Mouse (Mus musculus) hindbrain, embryonic 12.5 days (tissue): ENCODE results near the gene Fpgs. TPM values are rescaled to one million over a fixed set of nuclear protein-coding genes. Genes with fewer than 3 reads are reported as not detected.
A peak's percentile ranks its signal among the peaks of the same experiment; 100 is the strongest.

Source experiments
- ATAC-seq: fragments of 200-750 bp; cut with Nextera tagmentation; 2 replicates; pipeline ENCODE4 v1.8.0; 2017; ENCODE audit warnings: moderate TSS enrichment; ENCODE audit not compliant: low FRiP score
- H3K27ac ChIP-seq: fragments of 300-500 bp; sonication (generic); 2 replicates; pipeline ENCODE4 v1.5.1; 2016; ENCODE audit warnings: mild to moderate bottlenecking
- H3K27me3 ChIP-seq: fragments of 300-500 bp; sonication (generic); 2 replicates; pipeline ENCODE4 v1.6.1; 2016; ENCODE audit warnings: mild to moderate bottlenecking
- H3K36me3 ChIP-seq: fragments of 300-500 bp; sonication (generic); 2 replicates; pipeline ENCODE4 v1.6.1; 2016; ENCODE audit warnings: mild to moderate bottlenecking
- H3K4me1 ChIP-seq: fragments of 300-500 bp; sonication (generic); 2 replicates; pipeline ENCODE4 v1.6.1; 2016
- H3K4me2 ChIP-seq: fragments of 300-500 bp; sonication (generic); replicated peaks from 2 replicates; pipeline ENCODE4 v1.6.1; 2016; ENCODE audit warnings: mild to moderate bottlenecking
- H3K4me3 ChIP-seq: fragments of 300-500 bp; sonication (generic); 2 replicates; pipeline ENCODE4 v1.5.1; 2016; ENCODE audit warnings: mild to moderate bottlenecking
- H3K9ac ChIP-seq: fragments of 300-500 bp; sonication (generic); 2 replicates; pipeline ENCODE4 v1.6.1; 2016; ENCODE audit warnings: mild to moderate bottlenecking, moderate library complexity
- H3K9me3 ChIP-seq: fragments of 300-500 bp; sonication (generic); replicated peaks from 2 replicates; pipeline ENCODE4 v1.6.1; 2016; ENCODE audit warnings: mild to moderate bottlenecking
- WGBS: fragments of 180-500 bp; shearing (Covaris S2); methylation state at CpG from one replicate; pipeline ENCODE4 v1.1.7; 2016; 5-methylcytosine and 5-hydroxymethylcytosine counted together
- polyA plus RNA-seq: library from polyadenylated mRNA; unstranded; fragments of >200 nt; fragmentation: Nextera tagmentation; extraction: Ambion mirVana; gene quantifications from 2 replicates; pipeline ENCODE4 v1.2.1, GENCODE M21; 2016

The Fpgs gene
- polyA plus RNA-seq, 1 experiment from 2014 or later = 20.1 TPM

DNA sequence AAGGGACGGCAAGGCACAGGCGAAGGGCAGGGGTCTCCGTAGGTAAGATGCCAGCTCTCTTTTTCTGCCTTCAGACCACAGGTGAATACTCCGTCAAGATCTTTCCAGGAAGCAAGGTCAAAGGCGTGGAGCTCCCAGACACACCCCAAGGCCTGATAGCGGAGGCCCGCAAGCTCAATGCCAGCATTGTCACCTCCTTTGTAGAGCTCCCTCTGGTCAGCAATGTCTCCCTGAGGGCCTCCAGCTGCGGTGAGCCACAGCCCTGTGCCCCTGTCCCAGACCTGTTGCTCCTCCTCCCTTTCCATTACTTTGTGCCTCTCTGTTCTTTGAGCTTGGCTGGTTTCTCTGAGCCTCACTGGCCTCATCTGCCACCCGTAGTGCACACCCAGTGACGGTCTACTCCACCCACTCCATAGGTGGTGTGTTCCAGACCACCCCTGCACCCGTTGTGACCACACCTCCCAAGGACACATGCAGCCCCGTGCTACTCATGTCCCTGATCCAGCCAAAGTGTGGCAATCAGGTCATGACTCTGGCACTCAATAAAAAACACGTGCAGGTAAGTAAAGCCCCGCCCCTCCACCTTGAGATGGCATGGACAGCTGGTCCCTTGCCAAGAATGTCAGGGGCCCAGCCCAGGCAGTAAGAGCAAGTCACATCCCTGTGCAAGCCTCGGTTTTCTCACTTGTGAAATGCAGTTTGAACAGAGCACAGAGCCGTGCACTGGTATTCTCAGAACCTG is 30.6 kb downstream of the Fpgs start:
- H3K9me3 ChIP-seq = 0 out of 2 replicates have a peak, but pooled peaks cover 5% of the 10 kb centered on the region
- H3K4me1 ChIP-seq = no peaks in the 10 kb centered on the region
- 83% methylated on average over 16 of the region's 16 CpGs for WGBS
- H3K4me2 ChIP-seq = no peak overlapping the region
- H3K27me3 ChIP-seq = no peaks in the 10 kb centered on the region
- no peak overlapping the region for H3K9ac ChIP-seq
- no peak overlapping the region for H3K27ac ChIP-seq
- no peaks in the 10 kb centered on the region for H3K36me3 ChIP-seq
- no peak overlapping the region for H3K4me3 ChIP-seq
- ATAC-seq = no peak

DNA sequence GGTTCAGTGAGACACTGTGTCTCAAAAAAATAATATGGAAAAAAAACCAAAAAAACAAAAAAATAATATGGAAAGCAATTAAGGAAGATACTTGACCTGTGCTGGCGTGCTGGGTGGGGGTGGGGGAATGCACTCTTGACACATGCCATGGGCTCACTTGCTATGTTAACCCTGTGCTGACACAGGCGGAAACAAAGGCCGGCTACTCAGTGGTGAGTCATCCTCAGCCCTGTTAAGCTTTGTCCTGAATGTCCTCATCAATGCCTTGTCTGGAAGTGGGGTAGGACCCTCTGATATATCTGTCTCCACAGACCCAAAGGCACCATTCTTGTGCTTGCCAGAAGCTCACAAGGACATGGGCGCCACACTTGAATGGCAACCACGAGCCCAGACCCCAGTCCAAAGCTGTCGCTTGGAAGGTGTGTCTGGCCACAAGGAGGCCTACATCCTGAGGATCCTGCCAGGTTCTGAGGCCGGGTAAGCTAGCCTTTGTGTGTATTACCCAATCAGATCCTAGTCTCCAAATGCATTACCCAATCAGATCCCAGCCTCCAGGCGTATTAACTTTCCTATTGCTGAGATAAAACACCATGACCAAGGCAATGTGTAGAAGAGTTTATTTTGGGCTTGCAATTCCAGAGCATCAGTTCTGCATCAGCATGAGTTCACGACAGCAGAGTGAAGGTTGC is 31.9 kb downstream of the Fpgs start:
- no peak overlapping the region for H3K9ac ChIP-seq
- no peak overlapping the region for H3K4me3 ChIP-seq
- H3K27me3 ChIP-seq = no peaks in the 10 kb centered on the region
- H3K36me3 ChIP-seq = no peaks in the 10 kb centered on the region
- no peak overlapping the region for H3K4me2 ChIP-seq
- no peak for ATAC-seq
- H3K4me1 ChIP-seq = no peaks in the 10 kb centered on the region
- 0 out of 2 replicates have a peak, but pooled peaks cover 4% of the 10 kb centered on the region for H3K9me3 ChIP-seq
- 73% methylated on average over 9 of the region's 9 CpGs for WGBS
- no peak overlapping the region for H3K27ac ChIP-seq

DNA sequence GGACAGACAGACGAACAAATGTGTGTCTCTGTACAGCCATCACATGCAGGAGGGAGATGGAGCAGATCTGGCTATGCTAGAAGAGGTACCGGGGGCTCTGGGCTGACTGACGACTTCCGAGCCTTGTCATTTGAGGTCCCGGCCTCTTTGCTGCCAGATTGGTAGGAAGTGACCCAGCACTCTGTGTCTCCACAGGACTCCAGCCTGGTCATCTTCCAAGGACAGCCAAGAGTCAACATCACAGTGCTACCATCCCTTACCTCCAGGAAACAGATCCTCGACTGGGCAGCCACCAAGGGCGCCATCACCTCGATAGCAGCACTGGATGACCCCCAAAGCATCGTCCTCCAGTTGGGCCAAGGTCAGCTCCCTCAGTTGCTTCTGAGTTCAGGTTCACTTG is 32.8 kb downstream of the Fpgs start:
- 86% methylated on average over 9 of the region's 9 CpGs for WGBS
- Histone ChIP-seq H3K4me1 (no peaks in the 10 kb centered on the region), H3K27me3 (no peaks in the 10 kb centered on the region), H3K9me3 (no peaks in the 10 kb centered on the region), H3K4me3 (no peak overlapping the region), H3K4me2 (no peak overlapping the region), H3K9ac (no peak overlapping the region), H3K27ac (no peak overlapping the region), H3K36me3 (no peaks in the 10 kb centered on the region)
- no peak for ATAC-seq

GRCm38 (mm10) chr2:32669876-32670275 is 34.1 kb downstream of the Fpgs start:
- WGBS = 84% methylated on average over 3 of the region's 3 CpGs
- Histone ChIP-seq H3K27me3 (no peaks in the 10 kb centered on the region), H3K4me1 (peaks cover 4% of the 10 kb centered on the region; the same call in 1 of the 2 replicates), H3K9ac (no peak overlapping the region), H3K36me3 (no peaks in the 10 kb centered on the region), H3K27ac (no peak overlapping the region), H3K4me2 (no peak overlapping the region), H3K4me3 (no peak overlapping the region), H3K9me3 (no peaks in the 10 kb centered on the region)
- no peak for ATAC-seq

DNA sequence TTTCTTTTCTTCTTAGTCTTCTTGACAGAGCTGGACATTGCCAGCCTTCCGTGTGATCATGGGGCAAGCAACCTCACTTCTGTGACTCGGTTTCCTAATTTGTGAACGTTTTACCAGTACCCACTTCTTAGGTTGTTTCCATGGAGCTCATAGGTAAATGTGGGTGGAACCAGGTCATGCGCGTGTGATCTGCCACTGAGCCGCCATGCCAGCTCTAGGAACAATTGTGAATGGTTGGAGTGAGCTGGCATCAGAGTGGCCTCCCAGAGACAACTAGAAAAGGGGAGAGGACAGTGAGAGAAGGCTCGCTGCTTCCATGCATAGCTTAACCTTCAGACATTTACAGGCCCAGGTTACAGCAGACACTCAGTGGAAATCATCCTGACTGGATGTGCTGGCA is 35.8 kb downstream of the Fpgs start:
- 78% methylated on average over 7 of the region's 7 CpGs for WGBS
- Histone ChIP-seq H3K27me3 (no peaks in the 10 kb centered on the region), H3K9ac (no peak overlapping the region), H3K4me2 (no peak overlapping the region), H3K4me3 (no peak overlapping the region), H3K27ac (no peak overlapping the region), H3K9me3 (no peaks in the 10 kb centered on the region), H3K36me3 (no peaks in the 10 kb centered on the region), H3K4me1 (peaks cover 4% of the 10 kb centered on the region; the same call in 1 of the 2 replicates)
- no peak for ATAC-seq

GRCm38 (mm10) chr2:32667775-32668174 is 36.2 kb downstream of the Fpgs start:
- WGBS = 49% methylated on average over 11 of the region's 11 CpGs
- Histone ChIP-seq H3K9ac (no peak overlapping the region), H3K4me1 (peaks cover 4% of the 10 kb centered on the region; the same call in 1 of the 2 replicates), H3K27me3 (no peaks in the 10 kb centered on the region), H3K4me2 (no peak overlapping the region), H3K9me3 (no peaks in the 10 kb centered on the region), H3K27ac (peak overlapping the region; percentile 45), H3K4me3 (no peak overlapping the region), H3K36me3 (no peaks in the 10 kb centered on the region)
- no peak for ATAC-seq

DNA sequence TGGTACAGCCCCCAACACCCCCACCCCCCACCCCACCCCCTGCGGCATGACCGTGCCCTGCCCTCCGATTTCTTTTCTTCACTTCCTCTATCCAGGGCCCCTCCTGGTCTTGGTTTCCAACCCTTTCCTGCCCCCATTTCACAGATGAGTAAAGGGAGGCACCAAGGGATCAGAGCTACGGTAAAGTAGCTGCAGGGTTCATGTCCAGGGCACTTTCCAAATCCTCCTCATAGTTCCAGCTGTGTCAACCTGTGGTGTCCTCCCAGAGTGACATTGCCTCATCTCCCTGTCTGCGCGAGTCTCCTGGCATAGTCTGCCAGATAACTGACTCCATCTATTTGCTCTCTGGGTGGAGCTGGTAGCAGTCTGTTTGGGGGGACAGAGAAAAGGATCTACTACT is 38.1 kb downstream of the Fpgs start:
- H3K4me1 ChIP-seq = peaks cover 13% of the 10 kb centered on the region; the same call in 1 of the 2 replicates
- H3K36me3 ChIP-seq = no peaks in the 10 kb centered on the region
- H3K9me3 ChIP-seq = no peaks in the 10 kb centered on the region
- H3K4me2 ChIP-seq = no peak overlapping the region
- H3K27ac ChIP-seq = no peak overlapping the region
- H3K4me3 ChIP-seq = no peak overlapping the region
- no peaks in the 10 kb centered on the region for H3K27me3 ChIP-seq
- H3K9ac ChIP-seq = no peak overlapping the region
- 86% methylated on average over 6 of the region's 6 CpGs for WGBS
- no peak for ATAC-seq

- Histone ChIP-seq H3K4me2 (no peak overlapping the region), H3K4me1 (peaks cover 13% of the 10 kb centered on the region; the same call in 1 of the 2 replicates), H3K27me3 (no peaks in the 10 kb centered on the region), H3K9ac (no peak overlapping the region), H3K4me3 (no peak overlapping the region), H3K36me3 (no peaks in the 10 kb centered on the region), H3K9me3 (no peaks in the 10 kb centered on the region), H3K27ac (no peak overlapping the region)
- 75% methylated on average over 8 of the region's 8 CpGs for WGBS
- no peak for ATAC-seq
Measured at GRCm38 (mm10) chr2:32665345-32665744, 38.6 kb downstream of the Fpgs start.

DNA sequence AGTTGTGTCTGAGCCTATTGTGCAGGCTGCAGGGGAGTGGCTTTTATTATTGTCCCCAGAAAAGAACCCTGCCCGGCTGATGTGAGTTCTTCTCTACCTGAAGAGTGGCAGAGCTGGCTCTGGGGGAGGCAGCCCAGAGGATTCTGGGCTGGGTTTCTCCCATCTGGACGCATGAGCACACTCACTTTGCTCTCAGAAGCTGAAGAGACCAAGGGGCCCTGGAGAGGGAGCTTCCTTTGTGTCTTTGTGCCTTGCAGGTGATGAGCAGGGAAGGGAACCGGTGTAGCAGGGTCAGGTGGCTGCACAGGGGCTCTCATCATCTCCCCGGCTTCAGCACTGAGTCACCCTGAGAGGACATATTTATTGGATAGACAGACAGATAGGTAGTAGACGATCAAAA is 41.7 kb downstream of the Fpgs start:
- H3K27ac ChIP-seq = no peak overlapping the region
- no peaks in the 10 kb centered on the region for H3K27me3 ChIP-seq
- no peaks in the 10 kb centered on the region for H3K36me3 ChIP-seq
- WGBS = 60% methylated on average over 5 of the region's 5 CpGs
- no peak overlapping the region for H3K4me3 ChIP-seq
- H3K4me2 ChIP-seq = no peak overlapping the region
- ATAC-seq = no peak
- no peaks in the 10 kb centered on the region for H3K9me3 ChIP-seq
- peaks cover 13% of the 10 kb centered on the region; the same call in 1 of the 2 replicates for H3K4me1 ChIP-seq
- no peak overlapping the region for H3K9ac ChIP-seq

GRCm38 (mm10) chr2:32661509-32662107 is 42.3 kb downstream of the Fpgs start:
- H3K4me1 ChIP-seq = peaks cover 13% of the 10 kb centered on the region; the same call in 1 of the 2 replicates
- H3K27me3 ChIP-seq = no peaks in the 10 kb centered on the region
- H3K4me2 ChIP-seq = no peak overlapping the region
- H3K27ac ChIP-seq = no peak overlapping the region
- H3K9me3 ChIP-seq = no peaks in the 10 kb centered on the region
- H3K9ac ChIP-seq = no peak overlapping the region
- no peak overlapping the region for H3K4me3 ChIP-seq
- ATAC-seq = no peak
- 60% methylated on average over 7 of the region's 7 CpGs for WGBS
- H3K36me3 ChIP-seq = no peaks in the 10 kb centered on the region

DNA sequence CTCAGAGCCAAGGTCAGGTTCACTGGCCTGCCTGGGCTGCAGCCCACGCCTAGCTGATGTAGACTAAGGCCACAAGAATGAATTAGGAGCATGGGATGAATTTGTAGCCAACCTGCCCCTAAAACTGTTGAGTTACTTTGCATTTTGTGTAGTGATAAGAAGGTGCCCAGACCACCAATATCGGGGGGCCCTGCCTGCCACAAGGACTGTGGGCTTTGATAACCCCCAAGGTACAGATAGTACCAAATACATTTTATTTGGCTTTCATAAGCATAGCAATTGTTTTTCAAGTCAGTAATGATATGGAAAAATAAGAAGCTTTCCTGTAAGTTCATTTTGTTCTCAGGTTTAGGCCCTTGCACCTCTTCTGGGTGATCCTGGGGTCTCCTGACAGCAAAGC is 45.1 kb downstream of the Fpgs start:
- Histone ChIP-seq H3K4me3 (no peak overlapping the region), H3K27me3 (no peaks in the 10 kb centered on the region), H3K36me3 (no peaks in the 10 kb centered on the region), H3K27ac (no peak overlapping the region), H3K4me2 (no peak overlapping the region), H3K9ac (no peak overlapping the region), H3K4me1 (peaks cover 16% of the 10 kb centered on the region), H3K9me3 (no peaks in the 10 kb centered on the region)
- 92% methylated on average over 2 of the region's 2 CpGs for WGBS
- no peak for ATAC-seq

DNA sequence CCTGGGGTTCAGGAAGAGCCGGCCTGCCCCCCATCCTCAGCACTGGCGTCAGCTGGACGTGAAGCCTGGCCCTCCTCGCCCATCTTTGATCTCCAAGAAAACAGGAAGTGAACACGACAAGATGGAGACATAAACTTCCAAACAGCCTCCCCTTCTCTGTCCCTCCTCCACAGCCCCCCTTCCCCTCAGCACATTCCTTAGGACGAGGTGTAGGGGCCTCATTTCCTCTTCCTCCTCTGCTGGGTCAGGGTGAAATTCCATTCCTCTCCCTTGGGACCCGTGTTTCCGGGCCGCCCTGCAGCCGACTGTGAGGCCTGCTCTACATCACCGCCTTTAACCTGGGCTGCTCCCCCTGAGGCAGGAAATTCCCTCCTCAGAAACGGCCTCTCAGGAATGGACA is 48.1 kb downstream of the Fpgs start:
- Histone ChIP-seq H3K36me3 (no peaks in the 10 kb centered on the region), H3K27ac (no peak overlapping the region), H3K4me3 (no peak overlapping the region), H3K4me2 (no peak overlapping the region), H3K27me3 (no peaks in the 10 kb centered on the region), H3K4me1 (peaks cover 6% of the 10 kb centered on the region; the same call in 1 of the 2 replicates), H3K9me3 (no peaks in the 10 kb centered on the region), H3K9ac (no peak overlapping the region)
- 65% methylated on average over 12 of the region's 12 CpGs for WGBS
- no peak for ATAC-seq
